Mouse (Mus musculus): ENCODE results near the gene Zfyve19. TPM values are rescaled to one million over a fixed set of nuclear protein-coding genes. Genes with fewer than 3 reads are reported as not detected.

The Zfyve19 gene
- polyA plus RNA-seq, 1 experiment from 2014 or later: 50.8 TPM

DNA sequence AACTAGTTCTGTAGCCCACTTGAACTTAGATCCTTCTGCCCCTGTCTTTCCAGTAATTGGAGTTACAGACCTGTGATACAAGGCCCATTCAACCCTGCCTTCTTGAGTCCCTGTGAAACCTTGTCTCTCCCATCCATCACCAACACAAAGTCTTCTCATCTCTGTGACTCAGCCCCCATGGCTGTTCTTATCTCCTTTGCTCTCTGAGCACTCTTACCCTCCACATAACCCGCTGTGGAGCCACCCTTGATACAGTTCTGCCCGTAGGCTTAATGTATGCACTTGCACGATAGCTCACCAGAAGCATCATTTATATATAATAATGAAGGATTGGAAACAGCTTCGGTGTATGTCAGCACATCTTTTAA is 32.4 kb downstream of the Zfyve19 start:
- WGBS: 72% methylated on average over 4 of the region's 4 CpGs
- no peak overlapping the region for H3K9ac ChIP-seq (ENCODE audit: low read length)
- H3K4me2 ChIP-seq (ENCODE audit: low read depth, low read length): no peak overlapping the region
- H3K36me3 ChIP-seq (ENCODE audit: control insufficient read depth, insufficient read depth, low read length): no peaks in the 10 kb centered on the region
- peaks cover 30% of the 10 kb centered on the region for H3K27me3 ChIP-seq (ENCODE audit: control insufficient read depth, insufficient read depth, low read depth, low read length)
- no peak overlapping the region for H3K4me3 ChIP-seq (ENCODE audit: low read length)
- H3K4me1 ChIP-seq (replicated peaks; ENCODE audit: control insufficient read depth, insufficient read depth, low read length): peaks cover 6% of the 10 kb centered on the region; the same call in 1 of the 2 replicates
- H3K9me3 ChIP-seq (ENCODE audit: control insufficient read depth, low read length): no peaks in the 10 kb centered on the region
- H3K27ac ChIP-seq (ENCODE audit: low read length): no peak overlapping the region
- ATAC-seq (ENCODE audit: low read depth): no peak

DNA sequence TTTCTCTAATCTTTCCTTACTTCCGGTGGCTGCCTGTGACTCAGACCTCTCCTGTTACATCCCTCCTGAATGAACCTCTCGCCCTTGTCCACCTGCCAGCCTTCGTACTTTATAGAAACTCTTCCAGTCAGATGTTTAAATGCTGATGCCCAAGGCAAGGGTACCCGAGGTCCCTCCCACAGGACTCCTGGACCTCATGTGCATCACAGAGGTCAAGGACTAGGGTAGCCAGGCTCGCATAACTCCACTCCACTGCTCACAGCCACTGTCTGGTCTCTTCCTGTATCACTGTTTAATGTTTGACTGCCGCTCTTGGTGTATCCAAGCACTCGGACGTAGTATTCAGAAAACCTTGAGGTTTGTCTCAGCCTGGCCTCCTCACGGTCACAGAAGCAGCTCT is 34.1 kb downstream of the Zfyve19 start:
- 60% methylated on average over 9 of the region's 9 CpGs for WGBS

DNA sequence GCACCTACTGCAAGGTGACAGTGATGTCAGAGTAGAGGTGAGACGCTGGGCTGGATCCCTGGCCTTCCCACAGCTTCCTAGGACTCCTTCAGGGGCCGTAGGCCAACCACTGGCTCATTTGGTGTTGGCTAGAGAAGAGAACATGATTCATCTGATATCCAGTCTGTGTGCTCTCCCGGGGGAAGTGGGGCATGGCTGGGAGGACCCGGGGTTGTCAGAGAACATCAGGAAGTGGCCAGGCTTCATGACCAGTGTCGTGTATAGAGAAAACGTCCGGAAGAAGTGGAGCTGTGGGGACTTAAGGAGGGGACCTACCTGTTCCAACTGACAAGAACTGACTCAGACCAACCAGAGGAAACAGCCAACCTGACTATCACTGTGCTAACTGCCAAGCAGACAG is 36.8 kb downstream of the Zfyve19 start:
- Histone ChIP-seq H3K4me1 (replicated peaks; ENCODE audit: control insufficient read depth, insufficient read depth, low read length) (no peaks in the 10 kb centered on the region), H3K27ac (ENCODE audit: low read length) (no peak overlapping the region), H3K4me3 (ENCODE audit: low read length) (no peak overlapping the region), H3K4me2 (ENCODE audit: low read depth, low read length) (no peak overlapping the region), H3K27me3 (ENCODE audit: control insufficient read depth, insufficient read depth, low read depth, low read length) (no peaks in the 10 kb centered on the region; the same call in 1 of the 2 replicates), H3K9ac (ENCODE audit: low read length) (no peak overlapping the region), H3K9me3 (ENCODE audit: control insufficient read depth, low read length) (no peaks in the 10 kb centered on the region), H3K36me3 (ENCODE audit: control insufficient read depth, insufficient read depth, low read length) (no peaks in the 10 kb centered on the region)
- ATAC-seq (ENCODE audit: low read depth): no peak
- WGBS: 67% methylated on average over 7 of the region's 7 CpGs

More for the DNA sequence above, 34.1 kb downstream of the Zfyve19 start:
- H3K36me3 ChIP-seq (ENCODE audit: control insufficient read depth, insufficient read depth, low read length): no peaks in the 10 kb centered on the region
- no peak overlapping the region for H3K4me2 ChIP-seq (ENCODE audit: low read depth, low read length)
- no peak overlapping the region for H3K27ac ChIP-seq (ENCODE audit: low read length)
- H3K9ac ChIP-seq (ENCODE audit: low read length): no peak overlapping the region
- no peak for ATAC-seq (ENCODE audit: low read depth)
- H3K27me3 ChIP-seq (ENCODE audit: control insufficient read depth, insufficient read depth, low read depth, low read length): peaks cover 14% of the 10 kb centered on the region
- H3K9me3 ChIP-seq (ENCODE audit: control insufficient read depth, low read length): no peaks in the 10 kb centered on the region
- 0 out of 2 replicates have a peak, but pooled peaks cover 2% of the 10 kb centered on the region for H3K4me1 ChIP-seq (replicated peaks; ENCODE audit: control insufficient read depth, insufficient read depth, low read length)
- H3K4me3 ChIP-seq (ENCODE audit: low read length): no peak overlapping the region

DNA sequence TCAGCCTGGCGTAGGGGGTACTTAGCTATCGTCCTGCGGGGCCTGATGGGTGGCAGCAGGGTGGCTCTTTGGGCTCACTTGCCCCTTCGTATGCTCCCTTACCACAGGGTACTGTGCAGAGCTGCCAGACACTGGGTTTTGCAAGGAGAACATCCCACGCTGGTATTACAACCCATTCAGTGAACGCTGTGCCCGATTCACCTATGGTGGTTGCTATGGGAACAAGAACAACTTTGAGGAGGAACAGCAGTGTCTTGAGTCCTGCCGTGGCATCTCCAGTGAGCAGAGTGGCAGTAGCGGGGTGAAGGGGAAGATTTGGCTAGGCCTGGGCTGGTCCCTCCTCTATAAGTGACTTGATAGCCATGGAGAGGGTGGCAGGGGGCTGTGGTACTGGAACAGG is 39.5 kb downstream of the Zfyve19 start:
- Histone ChIP-seq H3K4me3 (ENCODE audit: low read length) (no peak overlapping the region), H3K9ac (ENCODE audit: low read length) (no peak overlapping the region), H3K36me3 (ENCODE audit: control insufficient read depth, insufficient read depth, low read length) (no peaks in the 10 kb centered on the region), H3K4me1 (replicated peaks; ENCODE audit: control insufficient read depth, insufficient read depth, low read length) (0 out of 2 replicates have a peak, but pooled peaks cover 3% of the 10 kb centered on the region), H3K4me2 (ENCODE audit: low read depth, low read length) (no peak overlapping the region), H3K9me3 (ENCODE audit: control insufficient read depth, low read length) (no peaks in the 10 kb centered on the region), H3K27me3 (ENCODE audit: control insufficient read depth, insufficient read depth, low read depth, low read length) (no peaks in the 10 kb centered on the region), H3K27ac (ENCODE audit: low read length) (no peak overlapping the region)
- 78% methylated on average over 9 of the region's 9 CpGs for WGBS
- no peak for ATAC-seq (ENCODE audit: low read depth)

DNA sequence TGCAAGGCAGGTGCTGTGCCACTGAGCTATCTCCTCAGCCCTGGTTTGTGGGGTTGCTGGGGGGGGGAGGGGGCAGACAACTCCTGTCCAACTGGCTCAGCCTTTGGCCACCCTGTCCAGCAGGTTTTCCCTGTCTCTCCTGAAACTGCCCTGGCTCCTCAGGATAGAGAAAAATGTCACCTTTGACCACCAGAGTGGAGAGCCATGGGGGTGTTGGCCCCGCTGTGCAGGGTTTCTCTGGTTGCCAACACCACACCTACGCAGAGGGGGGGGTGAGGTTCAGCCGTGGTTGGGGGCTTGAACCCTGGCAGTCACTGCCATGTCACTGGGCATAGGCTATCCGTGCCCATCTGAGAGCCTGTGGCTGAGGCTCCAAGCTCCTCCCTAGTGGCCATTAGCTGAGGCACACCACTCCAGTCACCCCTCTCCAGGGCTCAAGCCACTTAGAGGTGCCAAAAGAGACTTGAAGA is 41.2 kb downstream of the Zfyve19 start:
- H3K27ac ChIP-seq (ENCODE audit: low read length): no peak overlapping the region
- H3K9me3 ChIP-seq (ENCODE audit: control insufficient read depth, low read length): no peaks in the 10 kb centered on the region
- 0 out of 2 replicates have a peak, but pooled peaks cover 3% of the 10 kb centered on the region for H3K4me1 ChIP-seq (replicated peaks; ENCODE audit: control insufficient read depth, insufficient read depth, low read length)
- no peak overlapping the region for H3K4me2 ChIP-seq (ENCODE audit: low read depth, low read length)
- ATAC-seq (ENCODE audit: low read depth): peak; percentile 49
- 42% methylated on average over 4 of the region's 4 CpGs for WGBS
- H3K4me3 ChIP-seq (ENCODE audit: low read length): no peak overlapping the region
- H3K36me3 ChIP-seq (ENCODE audit: control insufficient read depth, insufficient read depth, low read length): no peaks in the 10 kb centered on the region
- peaks cover 2% of the 10 kb centered on the region; the same call in 1 of the 2 replicates for H3K27me3 ChIP-seq (ENCODE audit: control insufficient read depth, insufficient read depth, low read depth, low read length)
- H3K9ac ChIP-seq (ENCODE audit: low read length): no peak overlapping the region

DNA sequence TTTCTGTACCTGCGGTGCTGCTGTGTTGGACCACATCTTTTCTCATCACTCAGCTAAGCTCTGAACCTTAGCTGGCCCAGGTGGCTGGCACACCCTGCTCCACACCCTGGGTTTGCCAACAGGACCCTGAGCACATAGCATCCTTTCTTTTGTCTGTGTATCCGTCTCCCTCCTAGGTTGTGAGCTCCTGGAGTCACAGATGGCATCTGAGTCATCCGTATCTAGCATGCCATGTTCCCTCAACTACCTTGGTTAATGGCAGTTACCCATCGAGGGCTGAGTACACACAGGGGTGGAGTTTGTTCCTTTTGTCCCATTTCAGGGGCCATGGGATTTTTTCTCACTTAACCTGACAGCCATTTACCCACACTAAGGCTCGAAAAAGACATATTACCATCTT is 42.0 kb downstream of the Zfyve19 start:
- Histone ChIP-seq H3K4me3 (ENCODE audit: low read length) (no peak overlapping the region), H3K9ac (ENCODE audit: low read length) (no peak overlapping the region), H3K9me3 (ENCODE audit: control insufficient read depth, low read length) (no peaks in the 10 kb centered on the region), H3K4me1 (replicated peaks; ENCODE audit: control insufficient read depth, insufficient read depth, low read length) (0 out of 2 replicates have a peak, but pooled peaks cover 3% of the 10 kb centered on the region), H3K27me3 (ENCODE audit: control insufficient read depth, insufficient read depth, low read depth, low read length) (peaks cover 9% of the 10 kb centered on the region), H3K36me3 (ENCODE audit: control insufficient read depth, insufficient read depth, low read length) (no peaks in the 10 kb centered on the region), H3K4me2 (ENCODE audit: low read depth, low read length) (no peak overlapping the region), H3K27ac (ENCODE audit: low read length) (no peak overlapping the region)
- no peak for ATAC-seq (ENCODE audit: low read depth)
- WGBS: 54% methylated on average over 5 of the region's 5 CpGs

DNA sequence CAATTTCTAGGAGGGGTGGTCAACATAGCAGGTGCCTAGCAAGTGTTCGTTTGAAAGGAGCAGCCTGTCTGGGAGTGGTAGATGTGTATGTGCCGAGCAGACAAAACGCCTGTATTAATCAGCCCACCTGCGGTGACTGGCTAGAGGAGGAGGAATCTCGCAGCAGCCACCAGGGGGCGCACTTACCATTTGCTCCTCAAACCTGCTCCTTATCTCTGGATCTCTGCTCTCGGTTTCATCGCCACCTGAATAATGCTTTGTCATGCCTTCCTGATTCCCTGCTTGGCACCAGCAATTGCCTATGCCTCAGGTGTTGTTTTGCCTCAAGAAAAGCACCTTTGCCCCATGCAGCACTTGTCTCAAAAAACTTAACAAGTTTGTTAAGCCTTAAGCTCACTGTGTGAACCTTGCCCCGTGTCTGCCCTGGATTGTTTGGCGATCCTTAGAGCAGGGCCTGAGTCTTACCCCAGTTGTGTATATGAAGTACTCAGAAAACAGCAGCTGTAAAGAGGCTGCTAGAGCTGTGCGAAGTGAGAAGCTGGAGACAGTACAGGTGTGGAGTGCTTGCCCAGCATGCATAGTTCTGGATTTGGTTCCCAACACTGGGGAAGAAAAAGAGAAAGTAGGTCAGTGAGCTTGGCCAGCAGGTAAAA is 42.5 kb downstream of the Zfyve19 start:
- Histone ChIP-seq H3K9ac (ENCODE audit: low read length) (peak overlapping the region; percentile 26; the same call in 1 of the 2 replicates), H3K36me3 (ENCODE audit: control insufficient read depth, insufficient read depth, low read length) (no peaks in the 10 kb centered on the region), H3K4me1 (replicated peaks; ENCODE audit: control insufficient read depth, insufficient read depth, low read length) (0 out of 2 replicates have a peak, but pooled peaks cover 3% of the 10 kb centered on the region), H3K27ac (ENCODE audit: low read length) (no peak overlapping the region), H3K27me3 (ENCODE audit: control insufficient read depth, insufficient read depth, low read depth, low read length) (peaks cover 11% of the 10 kb centered on the region), H3K4me3 (ENCODE audit: low read length) (0 out of 2 replicates have a peak overlapping the region, but pooled peaks have one; percentile 15), H3K4me2 (ENCODE audit: low read depth, low read length) (peak overlapping the region; percentile 38), H3K9me3 (ENCODE audit: control insufficient read depth, low read length) (no peaks in the 10 kb centered on the region)
- WGBS: 7% methylated on average over 11 of the region's 11 CpGs
- ATAC-seq (ENCODE audit: low read depth): peak; percentile 78

DNA sequence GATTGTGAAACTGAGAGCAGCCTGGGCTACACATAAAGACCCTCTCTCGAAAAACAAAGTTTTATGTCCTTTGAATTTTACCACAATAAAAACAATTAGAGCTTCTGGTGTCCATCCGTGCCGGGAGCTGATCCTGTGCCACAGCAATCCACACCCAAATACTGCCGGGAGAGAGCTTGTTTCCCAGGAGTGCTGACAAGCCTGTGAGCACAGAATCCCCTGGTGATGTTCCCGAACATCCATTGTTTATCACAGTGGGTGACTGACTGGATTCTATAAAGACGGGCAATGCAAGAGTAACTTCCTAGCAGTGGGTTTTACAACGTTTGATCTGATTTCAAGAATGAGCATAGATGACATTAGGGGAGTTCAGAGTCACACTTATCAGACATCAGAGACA is 46.6 kb downstream of the Zfyve19 start:
- H3K4me3 ChIP-seq (ENCODE audit: low read length): no peak overlapping the region
- no peak overlapping the region for H3K4me2 ChIP-seq (ENCODE audit: low read depth, low read length)
- 27% methylated on average over 7 of the region's 7 CpGs for WGBS
- H3K9me3 ChIP-seq (ENCODE audit: control insufficient read depth, low read length): no peaks in the 10 kb centered on the region
- 0 out of 2 replicates have a peak, but pooled peaks cover 3% of the 10 kb centered on the region for H3K4me1 ChIP-seq (replicated peaks; ENCODE audit: control insufficient read depth, insufficient read depth, low read length)
- H3K27me3 ChIP-seq (ENCODE audit: control insufficient read depth, insufficient read depth, low read depth, low read length): peaks cover 11% of the 10 kb centered on the region
- no peak overlapping the region for H3K27ac ChIP-seq (ENCODE audit: low read length)
- no peak for ATAC-seq (ENCODE audit: low read depth)
- no peaks in the 10 kb centered on the region for H3K36me3 ChIP-seq (ENCODE audit: control insufficient read depth, insufficient read depth, low read length)
- H3K9ac ChIP-seq (ENCODE audit: low read length): no peak overlapping the region

DNA sequence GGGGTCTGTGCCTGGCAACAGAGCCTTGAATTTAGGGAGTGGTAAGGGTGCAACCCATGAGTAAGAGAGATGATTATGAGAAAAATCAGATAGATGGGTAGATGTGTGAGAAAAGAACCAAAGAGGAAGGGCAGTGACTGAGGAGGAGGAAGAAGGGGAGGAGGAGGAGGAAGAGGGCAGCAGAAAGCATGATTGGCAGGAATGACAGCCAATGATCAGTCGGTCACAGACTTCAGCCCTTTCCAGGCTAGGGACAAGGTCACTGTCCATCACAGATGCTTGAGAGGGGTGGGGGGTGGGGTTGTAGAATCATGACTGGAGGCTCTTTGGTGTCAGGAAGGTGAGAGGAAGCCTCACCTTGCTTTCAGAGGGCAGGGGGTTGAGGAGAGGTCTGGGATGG is 52.1 kb downstream of the Zfyve19 start:
- H3K36me3 ChIP-seq (ENCODE audit: control insufficient read depth, insufficient read depth, low read length): no peaks in the 10 kb centered on the region
- no peaks in the 10 kb centered on the region for H3K9me3 ChIP-seq (ENCODE audit: control insufficient read depth, low read length)
- WGBS: 75% methylated on average over 1 of the region's 1 CpGs
- ATAC-seq (ENCODE audit: low read depth): no peak
- H3K27ac ChIP-seq (ENCODE audit: low read length): no peak overlapping the region
- no peak overlapping the region for H3K9ac ChIP-seq (ENCODE audit: low read length)
- peaks cover under 1% of the 10 kb centered on the region for H3K27me3 ChIP-seq (ENCODE audit: control insufficient read depth, insufficient read depth, low read depth, low read length)
- peaks cover 6% of the 10 kb centered on the region for H3K4me1 ChIP-seq (replicated peaks; ENCODE audit: control insufficient read depth, insufficient read depth, low read length)
- H3K4me2 ChIP-seq (ENCODE audit: low read depth, low read length): no peak overlapping the region
- H3K4me3 ChIP-seq (ENCODE audit: low read length): no peak overlapping the region
